Mouse (Mus musculus) midbrain, postnatal 0 days (tissue): ENCODE measurements around the gene F2. TPM values are rescaled to one million over a fixed set of nuclear protein-coding genes. Genes with fewer than 3 reads are reported as not detected.
A peak's percentile ranks its signal among the peaks of the same experiment; 100 is the strongest.

ENCODE experiments used
- ATAC-seq: fragments of 200-750 bp; cut with Nextera tagmentation; 2 replicates; pipeline ENCODE4 v1.8.0; 2017; ENCODE audit warnings: moderate number of reproducible peaks, mild to moderate bottlenecking, moderate TSS enrichment, moderate library complexity; ENCODE audit not compliant: low FRiP score
- DNase-seq: peaks from one replicate; pipeline ENCODE4 v3.0.0-alpha.2; 2015; ENCODE audit warnings: low spot score
- H3K27ac ChIP-seq: fragments of 300-500 bp; sonication (generic); 2 replicates; pipeline ENCODE4 v1.5.1; 2014; ENCODE audit warnings: low read depth, mild to moderate bottlenecking, low read length, mixed read lengths
- H3K27me3 ChIP-seq: fragments of 300-500 bp; sonication (generic); 2 replicates; pipeline ENCODE4 v1.6.1; 2014; ENCODE audit warnings: low read length, control low read depth, mixed read lengths; ENCODE audit not compliant: insufficient read depth
- H3K36me3 ChIP-seq: fragments of 300-500 bp; sonication (generic); 2 replicates; pipeline ENCODE4 v1.6.1; 2014; ENCODE audit warnings: low read length, control low read depth, mixed read lengths; ENCODE audit not compliant: insufficient read depth
- H3K4me1 ChIP-seq: fragments of 300-500 bp; sonication (generic); 2 replicates; pipeline ENCODE4 v1.6.1; 2014; ENCODE audit warnings: mild to moderate bottlenecking, control low read depth, antibody characterized with exemption, low read length, mixed read lengths; ENCODE audit not compliant: insufficient read depth
- H3K4me2 ChIP-seq: fragments of 300-500 bp; sonication (generic); 2 replicates; pipeline ENCODE4 v1.6.1; 2014; ENCODE audit warnings: low read depth, mild to moderate bottlenecking, low read length, mixed read lengths; ENCODE audit not compliant: poor library complexity, severe bottlenecking
- H3K4me3 ChIP-seq: fragments of 300-500 bp; sonication (generic); 2 replicates; pipeline ENCODE4 v1.5.1; 2014; ENCODE audit warnings: low read depth, mild to moderate bottlenecking, low read length, moderate library complexity
- H3K9ac ChIP-seq: fragments of 300-500 bp; sonication (generic); replicated peaks from 2 replicates; pipeline ENCODE4 v1.6.1; 2014; ENCODE audit warnings: mild to moderate bottlenecking, low read length, moderate library complexity, mixed read lengths; ENCODE audit not compliant: poor library complexity, severe bottlenecking
- H3K9me3 ChIP-seq: fragments of 300-500 bp; sonication (generic); 2 replicates; pipeline ENCODE4 v1.6.1; 2016; ENCODE audit warnings: low read length, control low read depth
- CTCF ChIP-seq: IDR thresholded peaks from 2 replicates; pipeline ENCODE4 v1.5.1; 2016; ENCODE audit warnings: antibody characterized with exemption, mild to moderate bottlenecking
- WGBS: fragments of 180-500 bp; shearing (Covaris S2); extraction: QIAGEN DNeasy Blood & Tissue Kit; methylation state at CpG from one replicate; pipeline ENCODE4 v1.1.7; 2014; 5-methylcytosine and 5-hydroxymethylcytosine counted together
- polyA plus RNA-seq: library from polyadenylated mRNA; unstranded; fragments of >200 nt; fragmentation: Nextera tagmentation; extraction: Ambion mirVana; gene quantifications from 2 replicates; pipeline ENCODE4 v1.2.1, GENCODE M21; 2015
- total RNA-seq: library from RNA; depleted of rRNA; stranded (reverse); fragments of >200 nt; gene quantifications from 2 replicates; pipeline ENCODE4 v1.2.3, GENCODE M21; 2014; rRNA removed

Gene F2
- not detected in 2 replicates for total RNA-seq
- 0.10 and 0.16 TPM in 2 replicates for polyA plus RNA-seq

GRCm38 (mm10) chr2:91636229-91636628 lies at the start of gene F2:
Gene F2, minus strand, starts transcription at chr2:91636414.
- 87% methylated on average over 8 of the region's 8 CpGs for WGBS
- Histone ChIP-seq H3K27ac (no peak within 1 kb of the TSS), H3K4me3 (no peak within 1 kb of the TSS), H3K4me1 (no peaks in the 10 kb centered on the region), H3K4me2 (no peak within 1 kb of the TSS), H3K9ac (no peak within 1 kb of the TSS), H3K36me3 (no peaks in the 10 kb centered on the region), H3K27me3 (no peaks in the 10 kb centered on the region), H3K9me3 (no peaks in the 10 kb centered on the region)
- TF ChIP-seq CTCF: no peak
- ATAC-seq (no peak), DNase-seq (no peak)

GRCm38 (mm10) chr2:91683919-91684318 lies 47.7 kb upstream of the F2 start:
- Histone ChIP-seq H3K4me3 (no peak overlapping the region), H3K27me3 (no peaks in the 10 kb centered on the region), H3K9ac (no peak overlapping the region), H3K27ac (no peak overlapping the region), H3K9me3 (no peaks in the 10 kb centered on the region), H3K4me1 (no peaks in the 10 kb centered on the region), H3K36me3 (peaks cover 57% of the 10 kb centered on the region), H3K4me2 (no peak overlapping the region)
- ATAC-seq: no peak
- 76% methylated on average over 8 of the region's 8 CpGs for WGBS
- no peak for TF ChIP-seq CTCF
- DNase-seq: no peak

- TF ChIP-seq CTCF: peak; percentile 77
- H3K4me2 ChIP-seq: no peak overlapping the region
- H3K27ac ChIP-seq: no peak overlapping the region
- DNase-seq (peak; percentile 66), ATAC-seq (no peak)
- no peaks in the 10 kb centered on the region for H3K9me3 ChIP-seq
- H3K9ac ChIP-seq: no peak overlapping the region
- H3K4me1 ChIP-seq: no peaks in the 10 kb centered on the region
- H3K36me3 ChIP-seq: peaks cover 58% of the 10 kb centered on the region
- no peaks in the 10 kb centered on the region for H3K27me3 ChIP-seq
- WGBS: 54% methylated on average over 4 of the region's 4 CpGs
- no peak overlapping the region for H3K4me3 ChIP-seq
Measured at GRCm38 (mm10) chr2:91682850-91683249, 46.6 kb upstream of the F2 start.

GRCm38 (mm10) chr2:91676961-91677360 lies 40.7 kb upstream of the F2 start:
- Histone ChIP-seq H3K4me3 (no peak overlapping the region), H3K36me3 (peaks cover 72% of the 10 kb centered on the region), H3K27ac (no peak overlapping the region), H3K27me3 (no peaks in the 10 kb centered on the region), H3K4me1 (no peaks in the 10 kb centered on the region), H3K4me2 (no peak overlapping the region), H3K9ac (no peak overlapping the region), H3K9me3 (no peaks in the 10 kb centered on the region)
- ATAC-seq (no peak), DNase-seq (no peak)
- TF ChIP-seq CTCF: no peak

- 82% methylated on average over 2 of the region's 2 CpGs for WGBS
- Histone ChIP-seq H3K27me3 (no peaks in the 10 kb centered on the region), H3K36me3 (peaks cover 67% of the 10 kb centered on the region), H3K9ac (no peak overlapping the region), H3K4me3 (no peak overlapping the region), H3K4me1 (no peaks in the 10 kb centered on the region), H3K4me2 (no peak overlapping the region), H3K27ac (no peak overlapping the region), H3K9me3 (no peaks in the 10 kb centered on the region)
- TF ChIP-seq CTCF: no peak
- ATAC-seq (no peak), DNase-seq (no peak)
Measured at GRCm38 (mm10) chr2:91676420-91676819, 40.2 kb upstream of the F2 start.

- no peak overlapping the region for H3K4me2 ChIP-seq
- DNase-seq: no peak
- H3K27ac ChIP-seq: no peak overlapping the region
- no peaks in the 10 kb centered on the region for H3K4me1 ChIP-seq
- no peak overlapping the region for H3K4me3 ChIP-seq
- H3K36me3 ChIP-seq: peaks cover 67% of the 10 kb centered on the region
- ATAC-seq: no peak
- 87% methylated on average over 5 of the region's 5 CpGs for WGBS
- no peak for TF ChIP-seq CTCF
- H3K9ac ChIP-seq: no peak overlapping the region
- no peaks in the 10 kb centered on the region for H3K27me3 ChIP-seq
- no peaks in the 10 kb centered on the region for H3K9me3 ChIP-seq
Measured at GRCm38 (mm10) chr2:91674895-91675294, 38.7 kb upstream of the F2 start.
